Mouse (Mus musculus) brain, embryonic 18.5 days (tissue): ENCODE measurements around the gene Spata18.

Source experiments
- DNase-seq: peaks from one replicate; pipeline ENCODE4 v3.0.0-alpha.2; 2012; ENCODE audit warnings: low read depth, low spot score

Spata18 gene

DNA sequence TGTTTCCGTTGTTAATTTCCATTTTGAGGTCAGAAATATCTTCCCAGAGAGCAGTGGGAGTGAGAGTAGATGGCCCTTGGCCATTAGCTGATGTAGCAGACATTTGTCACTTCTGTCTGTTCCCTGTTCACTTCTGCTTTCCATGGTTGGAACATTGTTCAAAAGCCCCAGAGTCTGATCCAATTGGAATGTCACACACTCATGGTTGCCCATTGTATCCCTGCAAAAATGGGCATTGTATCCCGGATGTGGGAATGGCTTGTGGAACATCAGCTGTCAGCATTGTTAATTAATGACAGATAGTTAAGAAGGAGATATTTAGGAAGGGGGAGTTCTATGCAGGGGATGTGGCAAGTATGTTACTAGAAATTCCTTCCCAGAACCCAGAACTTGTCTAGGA lies 65.8 kb downstream of the Spata18 start:
- DNase-seq = no peak

DNA sequence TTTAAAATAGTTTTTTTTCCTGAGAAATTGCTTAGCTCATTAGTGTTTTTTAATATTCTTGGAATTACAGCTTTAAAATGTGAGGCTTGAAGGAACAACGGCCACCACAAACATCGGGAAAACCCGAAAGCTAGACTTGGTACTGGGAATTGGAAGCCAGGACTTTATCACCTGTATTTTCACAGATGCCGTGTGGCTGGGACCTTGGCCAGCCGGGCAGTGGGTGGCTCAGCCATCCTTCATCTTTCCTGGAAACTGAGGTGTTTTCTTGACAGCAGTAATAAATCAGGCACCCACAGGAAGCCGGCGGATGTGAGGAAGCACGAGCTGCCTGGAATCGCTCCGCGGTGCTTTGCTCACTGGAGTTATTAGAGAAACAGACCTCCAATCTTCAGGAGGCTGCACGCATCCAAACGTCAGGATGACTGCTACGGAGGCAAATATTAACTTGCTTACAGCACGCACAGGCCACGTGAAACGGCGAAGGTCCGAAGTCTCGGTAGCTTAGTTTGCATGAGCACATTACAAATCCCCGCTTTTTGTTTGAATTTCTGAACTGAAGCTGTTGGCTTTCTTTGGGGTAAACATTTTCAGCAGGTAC lies 70.6 kb downstream of the Spata18 start:
- DNase-seq = no peak

- DNase-seq = no peak
These were observed 74.8 kb downstream of the Spata18 start for GRCm38 (mm10) chr5:73725981-73726380.

GRCm38 (mm10) chr5:73728651-73729050 lies 77.5 kb downstream of the Spata18 start:
- DNase-seq = no peak
